Mouse (Mus musculus): ENCODE data around the gene Fkbp7. TPM values are rescaled to one million over a fixed set of nuclear protein-coding genes. Genes with fewer than 3 reads are reported as not detected.

Gene Fkbp7
- polyA plus RNA-seq, 1 experiment = 0.14 TPM

DNA sequence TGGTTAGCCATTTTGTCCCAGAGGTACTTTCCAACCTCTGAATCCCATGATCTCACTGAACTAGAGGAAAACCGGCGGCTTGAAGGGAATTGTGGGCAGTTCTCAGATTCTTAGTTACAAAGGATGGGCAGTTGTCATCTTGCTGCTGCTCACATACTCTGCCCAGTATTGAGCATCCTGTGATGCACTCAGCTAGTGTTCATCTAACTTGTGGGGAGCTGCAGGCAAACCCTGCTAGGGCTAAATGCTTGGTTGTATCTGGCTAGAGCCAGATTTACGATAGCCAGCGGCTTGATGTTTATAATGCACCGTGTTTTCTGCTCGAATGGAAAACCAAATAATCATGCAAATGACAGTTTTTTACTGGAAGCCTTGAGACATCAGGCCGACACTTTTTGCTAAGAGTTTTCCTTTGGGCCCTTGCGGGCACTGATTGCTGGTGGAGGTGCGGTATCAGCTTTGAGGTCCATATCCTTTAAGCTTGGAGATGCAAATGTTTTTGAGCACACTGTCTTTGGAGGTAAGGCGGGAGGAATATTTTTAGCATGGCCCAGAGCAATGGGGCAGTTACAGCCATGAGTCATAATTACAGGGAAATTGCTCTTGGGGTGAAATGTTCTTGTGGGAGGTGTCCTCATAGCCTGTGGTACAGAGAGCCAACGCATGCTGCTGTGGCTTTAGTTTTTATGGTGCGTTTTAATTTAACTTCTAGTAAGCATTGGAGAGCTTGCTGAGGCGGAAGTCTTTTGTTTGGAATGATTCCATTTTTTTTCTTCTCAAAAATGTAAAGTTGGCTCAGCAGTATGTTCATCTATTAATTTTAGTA is 3.7 kb upstream of the Fkbp7 start:
- Histone ChIP-seq H3K4me1 (ENCODE audit: control insufficient read depth, insufficient read depth, insufficient read length, low read length) (peaks cover 14% of the 10 kb centered on the region; the same call in 1 of the 2 replicates), H3K36me3 (ENCODE audit: control insufficient read depth, insufficient read depth, low read length) (peaks cover 6% of the 10 kb centered on the region), H3K27me3 (ENCODE audit: control insufficient read depth, insufficient read depth, low read length) (no peaks in the 10 kb centered on the region), H3K27ac (ENCODE audit: insufficient read depth, low read depth, low read length) (no peak overlapping the region), H3K4me3 (ENCODE audit: low read depth, low read length) (0 out of 2 replicates have a peak overlapping the region, but pooled peaks have one; percentile 14)
- TF ChIP-seq CTCF (IDR thresholded peaks at IDR 0.05; ENCODE audit: extremely low read depth, insufficient read length, insufficient replicate concordance, low read depth, low read length) (no peak), POLR2A (IDR thresholded peaks at IDR 0.05; ENCODE audit: low read depth, low read length) (no peak)
- 33% methylated on average over 13 of the region's 13 CpGs for WGBS

DNA sequence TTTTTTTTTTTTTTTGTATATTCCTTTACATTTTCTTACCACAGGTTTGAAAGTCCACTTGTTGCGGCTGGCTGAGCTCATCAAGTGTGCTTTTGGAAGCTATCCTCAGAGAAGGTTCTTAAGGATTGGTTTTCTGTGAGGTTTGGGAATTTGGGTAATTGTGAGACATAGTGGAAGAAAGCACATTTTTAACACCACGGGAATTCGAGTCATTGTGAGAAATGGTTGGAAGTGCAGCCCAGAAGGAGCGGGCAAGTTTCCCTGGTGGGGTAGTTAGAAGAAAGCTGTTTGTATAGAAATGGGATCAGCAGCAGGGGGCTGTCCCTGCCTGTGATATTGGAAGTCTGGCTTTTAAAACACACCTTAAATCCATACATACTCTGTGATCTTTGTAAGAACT is 3.0 kb upstream of the Fkbp7 start:
- H3K27me3 ChIP-seq (ENCODE audit: control insufficient read depth, insufficient read depth, low read length) = no peaks in the 10 kb centered on the region
- H3K4me3 ChIP-seq (ENCODE audit: low read depth, low read length) = no peak overlapping the region
- H3K4me1 ChIP-seq (ENCODE audit: control insufficient read depth, insufficient read depth, insufficient read length, low read length) = peaks cover 14% of the 10 kb centered on the region; the same call in 1 of the 2 replicates
- 9% methylated on average over 4 of the region's 4 CpGs for WGBS
- no peak overlapping the region for H3K27ac ChIP-seq (ENCODE audit: insufficient read depth, low read depth, low read length)
- TF ChIP-seq POLR2A (IDR thresholded peaks at IDR 0.05; ENCODE audit: low read depth, low read length) (no peak), CTCF (IDR thresholded peaks at IDR 0.05; ENCODE audit: extremely low read depth, insufficient read length, insufficient replicate concordance, low read depth, low read length) (no peak)
- H3K36me3 ChIP-seq (ENCODE audit: control insufficient read depth, insufficient read depth, low read length) = peaks cover 5% of the 10 kb centered on the region

- H3K36me3 ChIP-seq (ENCODE audit: control insufficient read depth, insufficient read depth, low read length) = peaks cover 4% of the 10 kb centered on the region
- H3K27me3 ChIP-seq (ENCODE audit: control insufficient read depth, insufficient read depth, low read length) = no peaks in the 10 kb centered on the region
- TF ChIP-seq POLR2A (IDR thresholded peaks at IDR 0.05; ENCODE audit: low read depth, low read length) = no peak
- no peak for TF ChIP-seq CTCF (IDR thresholded peaks at IDR 0.05; ENCODE audit: extremely low read depth, insufficient read length, insufficient replicate concordance, low read depth, low read length)
- peaks cover 14% of the 10 kb centered on the region; the same call in 1 of the 2 replicates for H3K4me1 ChIP-seq (ENCODE audit: control insufficient read depth, insufficient read depth, insufficient read length, low read length)
- WGBS = 1% methylated on average over 43 of the region's 44 CpGs
- 0 out of 2 replicates have a peak overlapping the region, but pooled peaks have one; percentile 5 for H3K27ac ChIP-seq (ENCODE audit: insufficient read depth, low read depth, low read length)
- peak overlapping the region; percentile 76 for H3K4me3 ChIP-seq (ENCODE audit: low read depth, low read length)
These were observed 2.5 kb upstream of the Fkbp7 start for GRCm38 (mm10) chr2:76675451-76675850.

DNA sequence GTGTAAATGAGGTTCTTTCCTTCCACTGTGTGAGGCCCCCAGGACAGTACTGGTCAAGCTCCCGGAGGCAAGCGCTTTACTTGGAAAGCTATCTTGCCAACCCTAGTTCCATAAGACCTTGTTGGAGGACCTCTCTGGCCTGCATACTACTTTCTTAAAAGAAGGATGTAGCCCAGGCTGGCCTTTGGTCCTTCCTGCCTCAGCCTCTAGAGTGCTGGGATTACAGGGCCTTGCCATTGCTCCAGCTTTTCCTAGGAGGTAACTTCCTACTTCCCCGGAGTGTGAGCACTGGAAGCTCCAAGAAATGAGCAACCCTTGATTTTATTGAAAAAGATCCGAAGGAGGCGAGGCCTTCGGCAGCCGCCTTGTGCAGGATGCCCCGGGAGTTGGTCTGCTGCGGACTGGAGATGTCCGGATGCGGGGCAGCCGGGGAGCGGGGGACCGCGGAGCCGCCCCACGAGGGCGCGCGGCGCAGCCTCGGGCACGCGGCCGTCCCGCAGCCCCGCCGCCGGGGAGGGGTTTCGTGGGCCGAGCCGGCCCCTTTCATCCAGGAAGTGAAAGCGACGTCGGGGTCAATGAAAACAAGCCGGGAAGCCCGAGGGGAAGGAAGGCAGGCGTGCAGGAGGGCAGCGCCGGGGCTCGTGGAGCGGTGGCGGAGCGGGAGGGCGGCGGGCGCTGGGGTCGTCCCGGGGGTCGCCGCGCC is 2.0 kb upstream of the Fkbp7 start, which contains the start of gene Plekha3:
Plekha3 (plus strand) TSS at position 557 of the 703 bp plus-strand sequence.
- peak within 1 kb of the TSS; percentile 48 for H3K27ac ChIP-seq (ENCODE audit: insufficient read depth, low read depth, low read length)
- peaks cover 14% of the 10 kb centered on the region; the same call in 1 of the 2 replicates for H3K4me1 ChIP-seq (ENCODE audit: control insufficient read depth, insufficient read depth, insufficient read length, low read length)
- H3K27me3 ChIP-seq (ENCODE audit: control insufficient read depth, insufficient read depth, low read length) = no peaks in the 10 kb centered on the region
- 4% methylated on average over 49 of the region's 52 CpGs for WGBS
- TF ChIP-seq POLR2A (IDR thresholded peaks at IDR 0.05; ENCODE audit: low read depth, low read length) = peak; percentile 69
- 0 out of 2 replicates have a peak, but pooled peaks have one; percentile 13 for TF ChIP-seq CTCF (IDR thresholded peaks at IDR 0.05; ENCODE audit: extremely low read depth, insufficient read length, insufficient replicate concordance, low read depth, low read length)
- peak within 1 kb of the TSS; percentile 76 for H3K4me3 ChIP-seq (ENCODE audit: low read depth, low read length)
- peaks cover under 1% of the 10 kb centered on the region; the same call in 1 of the 2 replicates for H3K36me3 ChIP-seq (ENCODE audit: control insufficient read depth, insufficient read depth, low read length)

DNA sequence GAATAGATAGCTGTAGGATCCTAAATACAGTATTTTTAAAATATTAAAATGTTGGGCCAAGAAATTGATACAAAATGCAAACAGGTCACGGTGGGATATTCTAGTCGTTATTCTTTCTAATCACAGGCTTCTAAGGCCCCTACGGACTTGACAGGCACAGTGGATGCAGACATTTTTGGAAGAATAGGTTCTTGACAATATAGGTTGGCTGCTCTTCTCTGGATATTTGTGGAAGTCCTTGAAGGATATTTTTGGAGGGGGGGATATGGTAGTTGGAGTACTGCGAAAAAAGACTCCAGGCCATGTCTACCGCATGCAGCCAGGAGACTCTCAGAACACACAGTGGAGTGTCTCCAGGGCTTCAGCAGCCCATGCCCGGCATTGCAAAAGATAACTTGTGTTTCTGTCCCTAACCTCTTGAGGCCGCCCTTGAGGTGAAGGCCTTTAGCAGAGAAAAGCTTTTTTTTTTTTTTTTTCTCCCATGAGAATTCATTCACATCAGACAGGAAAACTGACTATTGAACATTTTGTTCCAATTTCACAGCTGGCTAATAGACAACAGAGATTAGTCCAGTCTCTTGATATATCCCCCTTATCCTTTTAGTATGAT is 661 bp upstream of the Fkbp7 start:
- Histone ChIP-seq H3K36me3 (ENCODE audit: control insufficient read depth, insufficient read depth, low read length) (peaks cover 4% of the 10 kb centered on the region; the same call in 1 of the 2 replicates), H3K4me1 (ENCODE audit: control insufficient read depth, insufficient read depth, insufficient read length, low read length) (peaks cover 14% of the 10 kb centered on the region; the same call in 1 of the 2 replicates), H3K27ac (ENCODE audit: insufficient read depth, low read depth, low read length) (peak overlapping the region; percentile 35; the same call in 1 of the 2 replicates), H3K4me3 (ENCODE audit: low read depth, low read length) (no peak overlapping the region), H3K27me3 (ENCODE audit: control insufficient read depth, insufficient read depth, low read length) (no peaks in the 10 kb centered on the region)
- WGBS = 31% methylated on average over 7 of the region's 7 CpGs
- TF ChIP-seq POLR2A (IDR thresholded peaks at IDR 0.05; ENCODE audit: low read depth, low read length) = no peak
- TF ChIP-seq CTCF (IDR thresholded peaks at IDR 0.05; ENCODE audit: extremely low read depth, insufficient read length, insufficient replicate concordance, low read depth, low read length) = peak; percentile 28; the same call in 1 of the 2 replicates

- 4% methylated on average over 9 of the region's 9 CpGs for WGBS
- no peak for TF ChIP-seq CTCF (IDR thresholded peaks at IDR 0.05; ENCODE audit: extremely low read depth, insufficient read length, insufficient replicate concordance, low read depth, low read length)
- no peak for TF ChIP-seq POLR2A (IDR thresholded peaks at IDR 0.05; ENCODE audit: low read depth, low read length)
These were observed 676 bp downstream of the Fkbp7 start for GRCm38 (mm10) chr2:76672134-76672745.

More at GRCm38 (mm10) chr2:76672134-76672745, 676 bp downstream of the Fkbp7 start:
- Histone ChIP-seq H3K4me1 (ENCODE audit: control insufficient read depth, insufficient read depth, insufficient read length, low read length) (peaks cover 14% of the 10 kb centered on the region; the same call in 1 of the 2 replicates), H3K36me3 (ENCODE audit: control insufficient read depth, insufficient read depth, low read length) (peaks cover 5% of the 10 kb centered on the region; the same call in 1 of the 2 replicates), H3K27ac (ENCODE audit: insufficient read depth, low read depth, low read length) (peak overlapping the region; percentile 85), H3K4me3 (ENCODE audit: low read depth, low read length) (peak overlapping the region; percentile 54; the same call in 1 of the 2 replicates), H3K27me3 (ENCODE audit: control insufficient read depth, insufficient read depth, low read length) (no peaks in the 10 kb centered on the region)

Measured in small intestine, adult 2 months (tissue).